Mouse (Mus musculus) MEL (cell line): ENCODE results near the gene Lipt1.

ENCODE experiments used
- CTCF ChIP-seq, 3 experiments: IDR thresholded peaks in 2 of 3; conservative IDR thresholded peaks in 1 of 3; 2 replicates each; pipeline ENCODE4 v1.5.1; 2011 to 2012; ENCODE audit warnings: low read length in 3 of 3, low read depth in 2 of 3, mild to moderate bottlenecking in 2 of 3, improper control_type of control experiment in 1 of 3, inconsistent platforms in 1 of 3, mixed read lengths in 1 of 3, moderate library complexity in 1 of 3; ENCODE audit not compliant: control insufficient read depth in 1 of 3, insufficient read depth in 1 of 3, poor library complexity in 1 of 3, severe bottlenecking in 1 of 3
- E2F4 ChIP-seq: IDR thresholded peaks from 2 replicates; pipeline ENCODE4 v1.6.1; 2011; ENCODE audit warnings: low read depth, low read length, improper control_type of control experiment, borderline replicate concordance
- ETS1 ChIP-seq: IDR thresholded peaks from 2 replicates; pipeline ENCODE4 v1.6.1; 2012; ENCODE audit warnings: low read depth, mild to moderate bottlenecking, inconsistent platforms, low read length, improper control_type of control experiment, moderate library complexity
- GATA1 ChIP-seq: IDR thresholded peaks from 2 replicates; pipeline ENCODE4 v1.6.1; 2011; ENCODE audit warnings: low read depth, low read length, improper control_type of control experiment
- MAX ChIP-seq: IDR thresholded peaks from 2 replicates; pipeline ENCODE4 v1.6.1; 2011; ENCODE audit warnings: low read length, improper control_type of control experiment
- MYC ChIP-seq: IDR thresholded peaks from 2 replicates; pipeline ENCODE4 v1.6.1; 2011; ENCODE audit warnings: low read depth, mild to moderate bottlenecking, low read length, improper control_type of control experiment, moderate library complexity
- POLR2A ChIP-seq, 2 experiments: IDR thresholded peaks; 2 replicates each; pipeline ENCODE4 v1.6.1; 2011 to 2012; ENCODE audit warnings: low read length in 2 of 2, mild to moderate bottlenecking in 2 of 2, control low read depth in 1 of 2, improper control_type of control experiment in 1 of 2, low read depth in 1 of 2, moderate library complexity in 1 of 2; ENCODE audit not compliant: control insufficient read depth in 1 of 2, insufficient read depth in 1 of 2, poor library complexity in 1 of 2
- POLR2AphosphoS2 ChIP-seq: IDR thresholded peaks from 2 replicates; pipeline ENCODE4 v1.6.1; 2011; ENCODE audit warnings: low read length, improper control_type of control experiment
- POLR2AphosphoS5 ChIP-seq: IDR thresholded peaks from 2 replicates; pipeline ENCODE4 v1.6.1; 2012; ENCODE audit warnings: low read depth, borderline replicate concordance, mild to moderate bottlenecking, inconsistent platforms, low read length, moderate library complexity, mixed read lengths
- TAL1 ChIP-seq: IDR thresholded peaks from 2 replicates; pipeline ENCODE4 v1.6.1; 2012; ENCODE audit warnings: mild to moderate bottlenecking, inconsistent platforms, low read length, moderate library complexity, mixed read lengths
- USF1 ChIP-seq: IDR thresholded peaks from 2 replicates; pipeline ENCODE4 v1.6.1; 2014; ENCODE audit warnings: low read depth, mild to moderate bottlenecking, inconsistent platforms, low read length, improper control_type of control experiment, moderate library complexity
- USF2 ChIP-seq, 2 experiments: IDR thresholded peaks; 2 replicates each; pipeline ENCODE4 v1.6.1; 2011 to 2012; ENCODE audit warnings: improper control_type of control experiment in 2 of 2, low read length in 2 of 2, borderline replicate concordance in 1 of 2, inconsistent platforms in 1 of 2, low read depth in 1 of 2, mild to moderate bottlenecking in 1 of 2; ENCODE audit not compliant: insufficient read depth in 1 of 2
- ZNF384 ChIP-seq: IDR thresholded peaks from 2 replicates; pipeline ENCODE4 v1.6.1; 2012; ENCODE audit warnings: low read depth, mild to moderate bottlenecking, inconsistent platforms, low read length, improper control_type of control experiment

DNA sequence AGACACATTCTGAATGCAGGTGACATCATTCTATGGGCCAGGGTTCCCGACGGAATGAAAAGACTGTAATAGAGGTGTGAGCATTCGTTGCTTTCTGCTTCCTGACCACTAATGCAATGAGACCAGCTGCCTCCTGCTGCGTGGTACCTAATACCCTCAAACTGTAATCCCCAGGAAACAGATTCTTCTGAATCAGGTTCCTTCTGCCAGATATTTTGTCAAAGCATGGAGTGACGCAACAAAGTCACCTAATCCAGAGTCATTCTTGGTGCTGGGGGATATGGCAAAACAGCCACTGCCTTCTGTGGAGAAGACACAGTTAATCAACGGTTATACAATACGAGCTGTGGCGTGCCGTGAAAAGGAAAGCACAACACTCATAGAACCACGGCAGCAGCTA, 2.9 kb upstream of the Lipt1 start:
- TF ChIP-seq E2F4 (no peak), GATA1 (no peak), CTCF (IDR thresholded peaks at IDR 0.05 in 2 of 3, conservative IDR thresholded peaks at IDR 0.05 in 1 of 3; ENCODE audit: control insufficient read depth in 1 of 3, insufficient read depth in 1 of 3, low read depth in 2 of 3, low read length in 3 of 3, poor library complexity in 1 of 3, severe bottlenecking in 1 of 3) (no peak), ZNF384 (no peak), POLR2A (IDR thresholded peaks at IDR 0.05; ENCODE audit: control insufficient read depth in 1 of 2, insufficient read depth in 1 of 2, low read depth in 1 of 2, low read length in 2 of 2, poor library complexity in 1 of 2) (0 out of 4 replicates have a peak, but pooled peaks of 1 of the 2 experiments have one; percentile 22), MYC (no peak), USF2 (IDR thresholded peaks at IDR 0.05; ENCODE audit: borderline replicate concordance in 1 of 2, insufficient read depth in 1 of 2, low read depth in 1 of 2, low read length in 2 of 2) (no peak), POLR2AphosphoS2 (no peak), USF1 (no peak), MAX (0 out of 2 replicates have a peak, but pooled peaks have one; percentile 33), ETS1 (peak; percentile 53; the same call in 1 of the 2 replicates), POLR2AphosphoS5 (no peak), TAL1 (0 out of 2 replicates have a peak, but pooled peaks have one; percentile 3)
